Mouse (Mus musculus) heart, postnatal 0 days (tissue): ENCODE measurements around the gene Stoml3.

Source experiments
- CTCF ChIP-seq: IDR thresholded peaks from 2 replicates; pipeline ENCODE4 v1.5.1; 2016; ENCODE audit warnings: antibody characterized with exemption, control low read depth, low read depth
- EP300 ChIP-seq: IDR thresholded peaks from 2 replicates; pipeline ENCODE4 v1.6.1; 2016; ENCODE audit warnings: antibody characterized with exemption, low read depth

GRCm38 (mm10) chr3:53467356-53467755 lies 21.1 kb upstream of the Stoml3 start:
- TF ChIP-seq EP300 (no peak), CTCF (no peak)
